8 mouse cellular contexts compared by ENCODE assay signal in genomic region chr7:27691076-27691475, GRCm38 (mm10). TPM values are rescaled to one million over a fixed set of nuclear protein-coding genes. Genes with fewer than 3 reads are reported as not detected.
DNase-seq lines count a peak whose midpoint lies in the region; ATAC-seq and TF ChIP-seq lines count a peak whose summit lies in the region.

No protein-coding gene starts in this region.

- no peak for TF ChIP-seq POLR2A in cortical plate, adult 2 months (IDR thresholded peaks at IDR 0.05; ENCODE audit: extremely low read depth, insufficient read depth, low read length)

- H3K9me3 ChIP-seq in heart, embryonic 10.5 days, result no peaks in the 10 kb centered on the region
- H3K9me3 ChIP-seq in heart, embryonic 11.5 days (replicated peaks; ENCODE audit: control insufficient read depth, low read length), result no peaks in the 10 kb centered on the region

- H3K4me2 ChIP-seq in heart, embryonic 11.5 days, result no peak overlapping the region

- TF ChIP-seq CTCF in cortical plate, adult 2 months (IDR thresholded peaks at IDR 0.05; ENCODE audit: extremely low read depth, insufficient read depth, low read length), result peak; percentile 74

- 38% methylated on average over 5 of the region's 5 CpGs for WGBS in heart, embryonic 10.5 days
- 33% methylated on average over 5 of the region's 5 CpGs for WGBS in heart, embryonic 11.5 days (ENCODE audit: insufficient replicate concordance)

- DNase-seq in heart, embryonic 10.5 days (ENCODE audit: low spot score), result peak; percentile 74
- DNase-seq in urinary bladder, postnatal 14 days (ENCODE audit: low spot score), result peak; percentile 27
- no peak for DNase-seq in urinary bladder, adult 2 months (ENCODE audit: low spot score)
- peak; percentile 42 for DNase-seq in lung, postnatal 36 days
- no peak for DNase-seq in layer of hippocampus, adult 9-10 months (ENCODE audit: low spot score)
- DNase-seq in frontal cortex, postnatal 14 days (ENCODE audit: low spot score in 2 of 2), result no peak

- H3K36me3 ChIP-seq in heart, embryonic 10.5 days, result no peaks in the 10 kb centered on the region
- H3K36me3 ChIP-seq in heart, embryonic 11.5 days (ENCODE audit: control insufficient read depth, insufficient read depth, low read length), result no peaks in the 10 kb centered on the region

- no peak overlapping the region for H3K9ac ChIP-seq in heart, embryonic 11.5 days (ENCODE audit: low read depth, low read length)

- H3K4me3 ChIP-seq in heart, embryonic 10.5 days, result no peak overlapping the region
- H3K4me3 ChIP-seq in heart, embryonic 11.5 days (ENCODE audit: low read depth, low read length), result no peak overlapping the region
- no peak overlapping the region for H3K4me3 ChIP-seq in cortical plate, adult 2 months (ENCODE audit: insufficient read depth, low read length)

- ATAC-seq in heart, embryonic 11.5 days (replicated peaks; ENCODE audit: insufficient number of reproducible peaks, low FRiP score, low TSS enrichment), result no peak

- no peaks in the 10 kb centered on the region for H3K27me3 ChIP-seq in heart, embryonic 10.5 days (ENCODE audit: insufficient read depth, poor library complexity, severe bottlenecking)
- no peaks in the 10 kb centered on the region for H3K27me3 ChIP-seq in heart, embryonic 11.5 days (ENCODE audit: control insufficient read depth, insufficient read depth, low read length)

- no peak overlapping the region for H3K27ac ChIP-seq in heart, embryonic 10.5 days
- H3K27ac ChIP-seq in heart, embryonic 11.5 days (ENCODE audit: low read depth, low read length), result no peak overlapping the region
- no peak overlapping the region for H3K27ac ChIP-seq in cortical plate, adult 2 months (ENCODE audit: insufficient read depth, low read length)

- H3K4me1 ChIP-seq in heart, embryonic 10.5 days, result 0 out of 2 replicates have a peak, but pooled peaks cover 4% of the 10 kb centered on the region
- H3K4me1 ChIP-seq in heart, embryonic 11.5 days (ENCODE audit: control insufficient read depth, insufficient read depth, low read length), result peaks cover 8% of the 10 kb centered on the region
- H3K4me1 ChIP-seq in cortical plate, adult 2 months (ENCODE audit: control insufficient read depth, insufficient read depth, low read length), result peaks cover 2% of the 10 kb centered on the region; the same call in 1 of the 2 replicates

RNA-seq across cellular contexts. Expression of gene Zfp607b, which starts 1.9 kb away (rescaled TPM):
- polyA plus RNA-seq in heart, embryonic 10.5 days (2016; fragmentation: Nextera tagmentation; extraction: Ambion mirVana), result 1.6 and 2.5 TPM in 2 replicates
- polyA plus RNA-seq in heart, embryonic 11.5 days (2014; fragmentation: Nextera tagmentation; extraction: Ambion mirVana), result 1.7 and 3.1 TPM in 2 replicates
- 2.3 and 2.5 TPM in 2 replicates for polyA plus RNA-seq in urinary bladder, adult 2 months (2012; rRNA removed)
- 8.0 and 9.8 TPM in 2 replicates for polyA plus RNA-seq in cortical plate, adult 2 months (2012; rRNA removed)

RNA-seq across cellular contexts. Expression of gene Map3k10, which starts 16.7 kb away (rescaled TPM):
- polyA plus RNA-seq in heart, embryonic 10.5 days (2016; fragmentation: Nextera tagmentation; extraction: Ambion mirVana), result 4.5 and 10.6 TPM in 2 replicates
- polyA plus RNA-seq in heart, embryonic 11.5 days (2014; fragmentation: Nextera tagmentation; extraction: Ambion mirVana), result 3.0 and 3.6 TPM in 2 replicates
- 14.7 and 18.1 TPM in 2 replicates for polyA plus RNA-seq in urinary bladder, adult 2 months (2012; rRNA removed)
- 181 and 189 TPM in 2 replicates for polyA plus RNA-seq in cortical plate, adult 2 months (2012; rRNA removed)

RNA-seq across cellular contexts. Expression of gene Ttc9b, which starts 37.4 kb away (rescaled TPM):
- polyA plus RNA-seq in heart, embryonic 10.5 days (2016; fragmentation: Nextera tagmentation; extraction: Ambion mirVana), result not detected in 2 replicates
- polyA plus RNA-seq in heart, embryonic 11.5 days (2014; fragmentation: Nextera tagmentation; extraction: Ambion mirVana), result not detected in 2 replicates
- polyA plus RNA-seq in urinary bladder, adult 2 months (2012; rRNA removed), result 0.04 TPM in 1 of 2 replicates, not detected in the other
- polyA plus RNA-seq in cortical plate, adult 2 months (2012; rRNA removed), result 188 and 192 TPM in 2 replicates

RNA-seq across cellular contexts. Expression of gene Zfp60, which starts 40.1 kb away (rescaled TPM):
- polyA plus RNA-seq in heart, embryonic 10.5 days (2016; fragmentation: Nextera tagmentation; extraction: Ambion mirVana), result 23.8 and 28.7 TPM in 2 replicates
- 21.8 and 22.5 TPM in 2 replicates for polyA plus RNA-seq in heart, embryonic 11.5 days (2014; fragmentation: Nextera tagmentation; extraction: Ambion mirVana)
- 6.3 and 8.1 TPM in 2 replicates for polyA plus RNA-seq in urinary bladder, adult 2 months (2012; rRNA removed)
- polyA plus RNA-seq in cortical plate, adult 2 months (2012; rRNA removed), result 15.9 and 17.3 TPM in 2 replicates

Comparison
In these comparisons a context has a peak if more than half of its experiments do, and no peak if none do; other contexts are left out.
1. DNase-seq: peak in heart, embryonic 10.5 days (single experiment), urinary bladder, postnatal 14 days (single experiment) and lung, postnatal 36 days (single experiment); none in urinary bladder, adult 2 months (single experiment), layer of hippocampus, adult 9-10 months (single experiment) and frontal cortex, postnatal 14 days (0 of 2).
2. RNA of gene Ttc9b, which starts 37.4 kb away (polyA plus RNA-seq): 188 to 192 TPM in cortical plate, adult 2 months; not detected in heart, embryonic 10.5 days, 0.04 TPM in urinary bladder, adult 2 months and not detected in heart, embryonic 11.5 days; every median in the first group is over 100 times any median in the second.